Mouse (Mus musculus) retina, adult 2 months (tissue): ENCODE measurements around the gene Glmn.

Experiments
- DNase-seq: peaks from one replicate; pipeline ENCODE4 v3.0.0-alpha.2; 2012; ENCODE audit warnings: low read depth, low spot score

Glmn gene

DNA sequence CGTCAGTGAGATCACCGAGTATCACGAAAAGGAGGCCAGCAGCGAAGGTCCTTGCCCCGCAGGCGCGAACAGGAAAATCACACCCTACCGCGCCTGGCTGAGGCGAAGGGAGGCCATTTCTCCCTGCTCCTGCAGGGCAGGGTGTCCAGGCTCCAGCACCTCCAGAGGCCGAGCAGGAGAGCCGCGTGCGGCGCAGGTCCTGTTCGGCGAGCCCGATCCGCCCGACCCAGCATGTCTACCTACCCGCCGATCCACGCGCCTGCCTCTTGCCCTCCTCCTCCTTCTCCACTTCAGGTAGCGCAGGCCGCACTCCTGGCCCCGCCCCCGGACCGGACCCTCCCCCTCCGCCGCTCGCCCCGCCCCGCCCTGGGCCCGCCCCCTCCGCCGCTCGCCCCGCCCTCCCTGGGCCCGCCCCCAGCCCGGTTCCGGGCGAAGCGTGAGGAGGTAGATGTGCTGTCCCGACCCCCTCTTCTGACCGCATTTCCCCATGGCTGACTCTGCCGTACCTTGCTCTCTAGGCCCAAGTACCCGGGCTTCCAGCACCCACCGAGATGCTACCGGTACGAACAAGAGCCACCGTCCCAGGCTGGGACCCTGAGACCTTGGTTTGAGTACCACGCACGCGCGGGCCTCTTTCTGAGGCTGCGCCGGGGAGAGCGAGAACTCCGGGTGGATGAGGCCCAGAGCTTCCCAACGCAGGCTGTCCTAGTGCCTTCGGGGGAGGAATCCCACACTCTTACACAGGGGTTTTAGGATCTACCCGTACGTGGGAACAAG lies at the start of gene Glmn, which contains the start of gene Rpap2:
TSS of gene Glmn (minus strand) at position 588 of the 777 bp plus-strand sequence.
TSS of gene Rpap2 (plus strand) at position 73 of the 777 bp plus-strand sequence.
- peak; percentile 67 for DNase-seq

DNA sequence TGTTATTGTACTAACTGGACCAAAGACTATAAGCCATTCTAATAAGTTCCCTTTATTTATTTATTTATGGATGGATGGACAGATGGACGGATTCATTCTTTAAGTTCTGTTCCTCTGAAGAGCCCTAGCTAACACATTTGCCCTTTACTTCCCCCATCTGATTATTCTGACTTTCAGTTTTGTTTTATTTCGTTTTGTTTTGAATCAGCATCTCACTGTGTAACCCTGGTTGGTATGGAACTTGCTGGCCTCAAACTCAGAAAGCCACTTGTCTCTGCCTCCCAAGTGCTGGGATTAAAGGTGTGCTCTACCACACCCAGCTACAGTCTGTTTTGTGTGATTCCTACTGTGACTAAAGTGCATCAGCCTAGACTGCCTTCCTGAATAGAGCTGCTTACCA lies 48.2 kb upstream of the Glmn start:
- DNase-seq: no peak

DNA sequence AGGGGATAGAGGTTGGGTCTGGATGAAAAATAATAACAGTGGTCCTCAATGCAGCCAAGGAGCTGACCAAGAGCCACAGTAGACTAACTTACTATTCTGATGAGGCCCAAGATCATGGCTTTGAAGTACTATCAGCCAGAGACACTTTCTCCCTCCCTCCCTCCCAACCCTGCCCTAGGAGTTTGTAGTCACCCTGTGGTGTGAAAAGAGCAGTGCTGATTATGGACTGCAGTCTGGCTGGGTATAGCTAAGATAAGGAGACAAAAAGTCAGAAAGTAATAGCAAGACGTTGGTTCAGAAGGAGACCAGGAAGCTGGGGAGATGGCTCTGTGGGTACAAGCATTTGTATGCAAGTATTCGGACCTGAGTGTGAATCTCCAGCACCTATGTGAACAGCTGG lies 46.9 kb upstream of the Glmn start:
- DNase-seq: no peak

DNA sequence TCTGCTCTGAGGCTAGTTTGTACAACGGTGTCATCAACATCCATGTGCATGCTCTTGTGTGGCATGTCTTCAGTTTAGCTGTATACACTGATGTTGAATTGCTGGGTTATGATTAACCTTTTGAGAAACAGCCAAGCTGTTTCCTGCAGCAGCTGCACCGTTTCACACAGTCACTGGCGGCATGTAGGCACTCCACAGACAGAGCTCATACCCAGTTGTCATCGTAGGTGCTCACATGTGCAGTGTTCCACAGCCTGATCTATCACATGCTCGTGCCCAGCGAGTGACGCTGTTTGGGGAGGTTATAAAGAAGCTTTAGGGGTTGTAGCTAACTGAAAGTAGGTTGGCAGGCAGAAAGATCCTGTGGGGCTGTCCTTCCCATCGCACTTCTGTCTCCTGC lies 40.7 kb upstream of the Glmn start:
- DNase-seq: no peak

DNA sequence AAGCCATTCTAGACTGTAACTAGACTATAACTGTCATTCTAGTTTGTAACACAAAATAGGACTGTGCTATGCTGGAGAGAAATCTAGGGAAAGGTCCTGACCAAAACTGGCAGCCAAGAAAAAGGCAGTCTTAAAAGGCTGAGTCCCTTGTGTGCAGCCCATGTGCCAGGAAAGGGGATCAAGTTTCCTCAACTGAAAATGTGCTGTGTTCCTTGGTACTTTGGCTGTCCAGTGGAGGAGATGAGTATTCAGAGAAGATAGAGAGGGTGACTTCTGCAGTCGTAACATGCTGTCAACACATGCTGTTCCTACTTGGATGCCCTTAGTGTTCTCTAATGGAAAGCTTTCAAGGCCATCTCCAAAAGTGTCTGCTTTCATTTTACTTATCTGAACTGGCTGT lies 39.4 kb upstream of the Glmn start:
- DNase-seq: no peak

DNA sequence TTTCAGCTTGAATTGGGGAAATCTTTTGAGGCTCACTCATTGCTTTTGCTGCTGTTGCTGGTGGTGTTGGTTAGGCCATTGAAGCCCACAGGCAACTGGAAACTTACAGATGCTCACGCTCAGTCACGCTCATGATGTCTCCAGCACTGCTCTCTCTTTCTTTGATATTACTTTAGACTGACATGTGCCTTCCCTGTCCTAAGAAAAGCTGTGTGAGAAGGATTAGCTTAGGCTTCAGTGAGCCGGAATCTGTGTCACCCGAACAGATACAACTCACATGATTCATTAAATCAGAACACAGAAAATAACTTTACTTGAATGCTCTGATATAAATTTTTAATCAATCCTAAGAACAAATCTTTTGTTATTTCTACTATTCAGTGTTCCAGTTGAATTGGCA lies 36.0 kb upstream of the Glmn start:
- peak; percentile 55 for DNase-seq

DNA sequence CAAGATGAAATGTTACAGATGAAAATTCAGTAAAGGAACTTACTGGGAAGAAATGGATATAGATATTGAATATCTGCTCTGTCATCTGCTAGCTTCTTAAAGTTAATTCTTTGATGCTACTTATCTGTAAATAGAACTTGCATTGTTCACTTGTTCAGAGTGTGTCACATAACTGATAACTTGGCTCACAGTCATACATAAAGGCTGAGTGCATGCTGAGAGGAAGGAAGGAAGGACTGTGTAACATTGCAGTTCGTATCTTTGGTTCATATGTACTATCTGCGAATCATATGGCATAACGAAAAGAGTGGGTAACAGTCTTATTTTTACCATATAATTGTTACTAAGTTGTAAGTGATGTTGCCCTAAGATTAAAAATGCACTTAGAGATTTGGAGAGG lies 23.6 kb upstream of the Glmn start:
- DNase-seq: no peak

DNA sequence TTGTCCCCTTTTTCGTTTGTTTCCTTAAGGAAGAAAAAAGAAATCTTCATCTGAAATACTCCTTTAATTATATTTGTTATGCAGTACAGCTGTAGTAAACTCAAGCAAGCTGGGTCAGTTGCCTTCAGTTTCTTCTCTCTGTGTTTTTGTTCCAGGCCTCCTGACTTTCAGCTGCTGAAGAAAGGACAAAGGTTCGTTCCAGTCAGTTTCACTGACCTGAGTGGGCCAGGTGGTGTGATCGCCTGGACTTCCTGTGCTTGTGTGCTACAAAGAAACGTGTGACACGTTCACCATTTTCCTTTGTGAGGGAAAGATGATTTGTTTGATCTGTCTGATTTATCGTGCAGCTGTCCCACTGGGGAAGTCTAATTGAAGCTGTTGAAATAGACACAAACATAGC lies 20.3 kb upstream of the Glmn start:
- DNase-seq: no peak

DNA sequence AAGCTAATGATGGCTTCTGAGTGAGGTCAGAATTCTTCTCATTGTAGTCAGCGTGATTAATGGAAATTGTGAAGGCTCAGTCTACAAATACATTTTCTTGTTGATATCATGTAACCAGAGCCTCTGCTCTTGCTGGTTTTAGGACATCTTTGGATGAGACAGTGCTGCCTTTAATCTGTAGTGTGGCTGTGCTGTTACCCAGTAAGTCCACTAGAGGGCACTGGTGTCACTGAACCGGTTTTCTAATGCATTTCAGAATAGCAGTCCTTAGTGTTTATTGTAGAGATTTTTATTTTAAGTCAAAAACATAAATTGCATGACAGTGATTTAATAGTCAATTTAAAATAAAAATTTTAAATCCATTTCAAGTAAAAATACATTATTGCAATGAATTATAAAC lies 13.5 kb upstream of the Glmn start:
- no peak for DNase-seq

DNA sequence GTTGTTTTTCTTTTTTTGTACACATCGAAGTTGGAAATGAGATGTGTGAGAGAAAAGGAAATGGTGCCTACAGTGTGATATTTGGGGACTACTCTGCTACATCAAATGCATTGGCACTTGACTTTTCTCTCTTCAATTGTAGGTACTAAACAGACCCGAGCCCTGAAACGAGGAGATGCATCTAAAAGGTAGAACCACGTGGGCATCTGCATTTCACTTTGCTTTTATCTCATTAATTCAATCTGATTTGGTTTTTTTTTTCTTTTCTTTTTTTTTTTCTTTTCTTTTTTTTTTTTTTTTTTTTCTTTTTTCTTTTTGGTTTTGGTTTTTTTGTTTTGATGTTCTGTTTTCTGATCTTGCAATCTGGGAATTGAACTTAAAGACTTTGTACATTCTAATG lies 692 bp upstream of the Glmn start:
- no peak for DNase-seq

DNA sequence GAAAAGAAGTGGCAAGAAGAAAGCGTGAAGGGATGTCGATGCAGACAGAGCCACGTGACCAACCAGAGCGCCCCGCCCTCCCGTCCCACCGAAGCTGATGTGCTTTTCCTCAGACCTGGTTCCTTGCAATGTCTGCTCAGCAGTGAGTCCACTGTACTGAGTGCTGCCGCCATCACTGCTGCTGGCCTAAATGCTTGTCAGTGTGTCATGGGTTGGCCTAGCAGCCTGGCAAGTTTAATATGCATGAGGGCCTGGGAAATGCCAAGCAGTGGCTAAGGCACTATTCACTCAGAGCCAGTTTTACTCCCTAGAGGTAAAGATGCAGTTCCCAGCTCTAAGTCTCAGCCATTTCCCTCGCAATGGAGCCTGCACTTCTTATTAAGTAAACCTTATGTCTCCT lies 28.5 kb downstream of the Glmn start:
- DNase-seq: no peak

DNA sequence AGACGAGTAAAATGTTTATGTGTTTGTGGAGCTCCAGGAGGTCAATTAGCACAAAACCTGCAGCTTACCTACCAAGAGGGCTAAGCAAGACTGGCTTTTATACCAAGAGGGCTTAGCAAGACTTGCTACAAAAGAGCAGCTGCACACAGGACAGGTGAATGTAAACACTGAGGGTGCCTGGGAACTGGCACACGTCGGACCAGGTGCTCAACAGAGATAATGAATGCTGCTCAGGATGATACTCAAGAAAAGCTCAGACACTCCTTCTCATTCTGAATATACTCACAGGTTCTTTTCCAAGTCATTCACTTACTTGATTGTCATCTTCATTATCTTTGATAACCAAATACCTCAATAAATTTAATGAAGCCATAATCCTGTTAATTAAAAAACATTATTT lies 40.7 kb downstream of the Glmn start:
- no peak for DNase-seq

DNA sequence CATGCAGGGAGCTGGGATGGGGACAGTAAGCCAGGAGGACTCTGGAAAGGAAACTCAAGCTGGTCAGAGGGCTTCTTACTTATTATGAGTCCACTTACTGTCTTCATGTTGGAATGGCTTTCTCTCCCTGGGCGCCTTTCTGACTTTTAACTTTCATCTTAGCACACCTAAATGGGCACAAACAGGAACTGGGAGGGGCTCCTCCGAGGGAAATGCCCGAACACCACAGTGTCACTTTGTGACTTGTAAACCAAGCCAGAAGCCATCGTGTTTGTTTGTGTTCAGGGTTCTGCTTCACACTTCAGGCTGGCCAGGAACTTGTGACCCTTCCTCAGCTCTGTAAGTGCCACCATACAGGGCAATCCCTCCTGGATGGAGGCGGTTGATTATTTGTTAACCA lies 43.4 kb downstream of the Glmn start:
- no peak for DNase-seq

DNA sequence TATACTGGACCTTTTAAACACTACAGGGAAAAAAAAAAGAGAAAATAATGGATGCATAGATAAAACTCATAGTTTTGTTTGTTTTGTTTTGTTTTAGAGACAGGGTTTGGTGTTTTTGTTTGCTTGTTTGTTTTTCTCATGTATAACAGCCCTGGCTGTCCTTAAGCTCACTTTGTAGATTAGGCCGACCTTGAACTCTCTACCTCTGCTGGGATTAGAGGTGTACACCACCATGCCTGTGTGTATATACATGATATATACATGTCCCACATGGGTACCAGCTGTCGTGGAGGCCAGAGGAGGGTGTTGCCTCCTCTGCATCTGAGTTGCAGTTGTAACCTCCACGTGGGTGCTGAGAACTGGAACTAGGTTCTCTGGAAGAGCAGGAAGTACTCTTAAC lies 49.2 kb downstream of the Glmn start:
- DNase-seq: no peak

DNA sequence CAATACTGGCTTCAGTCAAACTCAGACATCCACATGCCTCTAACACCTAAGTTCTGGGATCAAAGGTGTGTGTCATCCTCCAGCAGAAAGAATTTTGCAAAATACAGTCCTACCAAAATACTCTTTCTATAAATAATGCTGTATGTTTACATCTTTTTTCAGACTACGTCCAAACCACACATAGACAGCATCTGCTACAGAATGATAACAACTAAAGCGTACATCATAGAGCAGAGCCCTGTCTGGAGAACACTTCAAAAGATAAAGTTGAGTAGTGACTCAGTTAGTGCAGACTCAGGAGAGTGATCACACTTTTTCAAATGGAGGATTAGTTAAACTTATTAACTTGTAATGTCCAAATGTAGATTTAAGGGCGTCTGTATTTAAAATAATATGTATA lies 49.7 kb downstream of the Glmn start:
- DNase-seq: no peak

DNA sequence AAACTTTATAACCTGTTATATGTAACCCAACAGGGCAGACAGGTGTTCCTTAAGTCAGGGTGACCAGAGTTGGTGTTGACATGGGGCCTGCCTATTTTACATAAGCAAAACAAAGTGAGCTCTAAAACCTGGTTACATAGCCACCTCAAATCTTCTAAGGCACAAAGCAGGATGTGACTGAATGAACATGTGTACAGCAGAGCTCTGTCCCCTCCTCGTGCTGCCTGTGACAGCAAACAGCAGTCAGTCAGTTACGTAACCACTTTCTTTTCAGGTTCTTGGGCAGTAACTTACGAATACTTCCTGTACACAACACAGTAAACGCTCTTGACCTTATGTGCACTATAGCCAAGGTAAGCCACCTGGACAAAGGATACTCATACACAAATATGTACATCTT lies 51.8 kb downstream of the Glmn start:
- no peak for DNase-seq

DNA sequence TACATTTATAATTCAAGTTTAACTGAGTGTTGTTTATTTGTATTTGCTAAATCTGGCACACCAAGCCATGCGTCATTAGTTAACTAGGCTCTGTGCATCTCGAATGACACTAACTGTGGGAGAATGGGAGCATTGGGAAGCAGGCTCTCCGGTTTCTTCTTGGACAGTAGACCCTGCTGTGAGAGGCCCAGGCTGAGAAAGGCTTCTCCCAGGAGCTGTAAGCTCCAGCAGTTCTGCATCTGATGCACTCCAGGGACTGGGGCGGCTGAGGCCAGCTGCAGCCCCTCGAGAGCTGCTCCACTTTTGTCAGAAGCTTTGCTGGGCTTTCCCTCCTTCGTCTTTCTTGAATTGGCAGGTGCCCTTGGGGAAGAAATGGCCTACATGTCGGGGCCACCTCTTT lies 56.0 kb downstream of the Glmn start:
- no peak for DNase-seq

DNA sequence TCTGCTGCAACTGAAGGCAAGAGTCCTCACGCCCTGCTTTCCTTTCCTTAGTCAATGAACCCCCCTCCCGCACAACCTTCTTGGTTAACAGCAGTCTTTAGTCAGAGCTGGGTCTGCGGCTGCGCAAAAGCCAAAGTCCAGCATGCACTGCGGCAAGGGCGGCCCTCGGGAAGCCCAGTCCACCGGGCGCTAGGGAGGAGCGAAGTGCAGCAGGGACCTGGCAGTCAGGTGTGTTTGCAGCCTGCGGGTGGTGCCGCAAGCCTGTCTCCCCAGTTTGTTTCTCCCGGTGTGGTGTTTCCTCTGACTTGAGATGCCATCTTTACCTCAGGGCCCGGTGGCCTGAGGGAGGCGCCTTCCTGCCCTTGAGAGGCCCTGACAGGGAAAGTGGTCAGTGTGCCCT lies 63.1 kb downstream of the Glmn start, which contains the start of gene 1700028K03Rik:
TSS of gene 1700028K03Rik (plus strand) at position 129 of the 400 bp plus-strand sequence.
- no peak for DNase-seq

DNA sequence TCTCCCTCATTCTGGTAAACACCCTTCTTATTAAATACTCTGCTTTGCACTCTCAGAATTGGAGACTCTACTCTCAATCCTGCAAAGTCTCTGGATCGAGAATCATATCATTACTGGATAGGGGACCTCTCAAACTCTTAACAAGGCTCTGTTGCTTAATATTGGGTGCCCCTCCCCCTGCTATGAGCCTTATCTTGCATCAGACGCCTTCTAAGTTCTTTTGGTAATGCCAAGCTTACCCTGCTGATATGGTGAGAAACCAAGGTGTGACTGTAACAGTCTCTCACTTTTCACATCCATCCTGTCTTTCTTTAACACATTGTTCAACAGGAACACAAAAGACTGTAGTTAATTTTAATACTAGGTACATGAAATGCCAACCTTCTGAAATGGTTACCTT lies 64.1 kb downstream of the Glmn start:
- no peak for DNase-seq

DNA sequence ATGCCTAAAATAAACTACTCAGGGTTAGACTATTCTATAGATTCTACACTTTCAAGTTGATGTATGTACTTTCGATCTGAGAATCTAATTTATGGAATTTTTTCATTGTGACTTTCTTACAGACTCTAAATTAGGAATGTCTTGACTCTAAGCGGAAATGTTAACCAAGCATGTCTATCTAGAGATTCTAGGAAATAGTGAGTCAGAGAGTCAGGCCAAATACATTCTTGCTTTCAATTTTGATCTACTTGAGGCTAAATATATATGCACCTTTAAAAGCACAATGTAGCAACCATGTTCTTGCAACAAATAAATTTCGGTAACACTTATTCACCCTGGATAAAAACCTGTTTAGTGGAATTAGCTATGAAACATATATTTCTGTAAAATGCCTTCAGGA lies 68.8 kb downstream of the Glmn start:
- no peak for DNase-seq

DNA sequence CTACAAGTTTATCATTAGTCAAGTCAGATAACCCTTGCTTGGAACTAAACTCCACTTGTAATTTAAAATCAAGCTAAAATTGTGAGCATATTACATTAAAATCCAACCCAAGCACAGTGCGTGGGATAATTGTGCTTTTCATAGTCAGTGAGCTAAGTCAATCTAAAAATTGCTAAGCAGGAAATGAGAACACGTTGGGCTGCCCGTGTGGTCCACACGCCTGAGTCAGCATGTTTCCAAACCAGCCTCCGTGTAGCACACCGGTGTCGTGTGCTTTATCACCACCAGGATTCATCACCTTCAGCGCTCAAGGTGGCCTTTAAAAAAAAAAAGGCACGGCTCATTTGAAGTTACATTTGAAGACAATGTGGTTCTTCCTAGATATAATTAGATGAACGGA lies 73.4 kb downstream of the Glmn start:
- DNase-seq: no peak

DNA sequence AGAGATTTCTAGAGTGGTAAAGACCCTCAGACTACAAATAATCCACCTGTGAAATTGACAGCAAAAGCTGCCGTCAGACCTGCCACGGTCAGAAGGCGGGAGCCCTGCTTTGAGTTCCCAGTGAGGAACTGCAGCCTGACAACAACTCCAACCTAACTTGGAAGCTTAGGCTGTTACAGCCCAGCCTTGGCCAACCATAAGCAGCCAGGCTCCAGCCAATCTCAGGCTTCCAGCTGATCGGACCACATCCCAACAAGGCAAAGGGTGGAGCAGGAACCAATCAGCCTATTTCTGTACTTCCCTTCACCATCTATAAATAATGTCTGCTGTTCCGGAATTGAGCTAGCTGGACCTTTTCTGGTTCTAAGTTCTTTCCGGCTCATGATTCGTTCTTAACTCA lies 75.8 kb downstream of the Glmn start:
- DNase-seq: no peak

DNA sequence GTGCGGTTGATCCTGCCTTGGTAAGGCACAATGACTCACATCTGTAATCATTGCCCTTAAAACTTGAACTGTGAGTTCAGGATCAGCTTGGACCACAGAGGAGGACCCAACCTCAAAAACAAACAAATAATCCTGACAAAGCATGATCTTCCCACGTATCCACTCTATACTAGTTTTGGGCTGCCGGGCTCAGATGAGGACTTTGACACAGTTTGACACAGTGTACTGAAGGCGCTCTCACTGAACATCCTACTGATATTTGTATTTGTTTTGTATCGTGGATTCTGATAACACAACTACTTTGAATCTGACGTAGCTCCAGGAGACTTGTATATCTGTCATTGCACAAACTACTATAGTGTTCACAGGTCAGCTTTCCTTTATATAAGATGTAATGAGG lies 76.3 kb downstream of the Glmn start:
- DNase-seq: no peak

DNA sequence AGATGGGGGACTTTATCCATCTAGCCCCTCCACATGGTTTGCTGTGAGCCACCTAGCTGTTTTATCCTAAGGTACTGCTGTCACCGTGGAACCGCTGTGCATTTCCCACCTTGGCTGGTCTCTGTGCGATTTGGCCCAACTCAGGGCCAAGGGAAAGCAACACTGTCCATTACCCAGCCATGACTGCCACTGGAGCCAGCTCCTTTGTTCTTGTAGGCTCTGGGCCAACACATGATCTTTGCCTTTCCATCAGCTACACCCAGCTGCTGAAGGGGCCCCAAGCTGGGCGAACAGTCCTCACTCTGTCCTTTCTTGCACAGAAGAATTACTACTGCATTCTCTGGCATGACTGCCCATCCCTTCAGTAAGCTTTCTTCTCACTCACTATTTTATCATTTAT lies 79.1 kb downstream of the Glmn start:
- no peak for DNase-seq
